Mouse (Mus musculus) small intestine, adult 2 months (tissue): ENCODE measurements around the gene Ugt1a1. TPM values are rescaled to one million over a fixed set of nuclear protein-coding genes. Genes with fewer than 3 reads are reported as not detected.
A peak's percentile ranks its signal among the peaks of the same experiment; 100 is the strongest.

Experiments used
- H3K27ac ChIP-seq: fragments of 200-500 bp; 2 replicates; pipeline ENCODE4 v1.5.1; 2012; ENCODE audit warnings: low read depth, low read length, control low read depth, inconsistent platforms; ENCODE audit not compliant: insufficient read depth
- H3K27me3 ChIP-seq: fragments of 200-500 bp; 2 replicates; pipeline ENCODE4 v1.6.1; 2012; ENCODE audit warnings: mild to moderate bottlenecking, moderate library complexity, low read length, inconsistent platforms; ENCODE audit not compliant: control insufficient read depth, insufficient read depth
- H3K36me3 ChIP-seq: fragments of 200-500 bp; 2 replicates; pipeline ENCODE4 v1.6.1; 2012; ENCODE audit warnings: mild to moderate bottlenecking, low read length, control low read depth, inconsistent platforms; ENCODE audit not compliant: control insufficient read depth, insufficient read depth
- H3K4me1 ChIP-seq: fragments of 200-500 bp; 2 replicates; pipeline ENCODE4 v1.6.1; 2012; ENCODE audit warnings: low read length, inconsistent platforms, mixed read lengths; ENCODE audit not compliant: control insufficient read depth, insufficient read depth, insufficient read length
- H3K4me3 ChIP-seq: fragments of 200-500 bp; 2 replicates; pipeline ENCODE4 v1.5.1; 2012; ENCODE audit warnings: low read depth, mild to moderate bottlenecking, control low read depth, inconsistent platforms, low read length, moderate library complexity
- CTCF ChIP-seq: fragments of 200-500 bp; IDR thresholded peaks from 2 replicates; pipeline ENCODE4 v1.5.1; 2012; ENCODE audit warnings: low read depth, mild to moderate bottlenecking, control low read depth, inconsistent platforms, low read length, moderate library complexity, mixed read lengths; ENCODE audit not compliant: insufficient replicate concordance, insufficient read length; ENCODE audit errors: extremely low read depth
- POLR2A ChIP-seq: fragments of 200-500 bp; IDR thresholded peaks from 2 replicates; pipeline ENCODE4 v1.6.1; 2012; ENCODE audit warnings: low read depth, mild to moderate bottlenecking, control low read depth, inconsistent platforms, low read length, moderate library complexity
- WGBS: fragments of 180-500 bp; shearing (Covaris S2); methylation state at CpG from one replicate; pipeline ENCODE4 v1.1.7; 2018; 5-methylcytosine and 5-hydroxymethylcytosine counted together
- polyA plus RNA-seq: library from polyadenylated mRNA; depleted of rRNA; stranded (reverse); fragments of >200 nt; gene quantifications from 2 replicates; pipeline ENCODE4 v1.2.3, GENCODE M21; 2012

Ugt1a1 gene
- polyA plus RNA-seq, 1 experiment, result 88.2 TPM

GRCm38 (mm10) chr1:88213766-88214461 is 2.2 kb downstream of the Ugt1a1 start:
- Histone ChIP-seq H3K27me3 (no peaks in the 10 kb centered on the region), H3K4me1 (peaks cover 16% of the 10 kb centered on the region; the same call in 1 of the 2 replicates), H3K4me3 (peak overlapping the region; percentile 21; the same call in 1 of the 2 replicates), H3K36me3 (peaks cover 8% of the 10 kb centered on the region), H3K27ac (peak overlapping the region; percentile 65)
- whole genome bisulfite sequencing, result 44% methylated on average over 2 of the region's 2 CpGs
- TF ChIP-seq POLR2A, result no peak
- no peak for TF ChIP-seq CTCF

GRCm38 (mm10) chr1:88214462-88214952 is 2.7 kb downstream of the Ugt1a1 start:
- Histone ChIP-seq H3K36me3 (peaks cover 8% of the 10 kb centered on the region), H3K4me3 (peak overlapping the region; percentile 21; the same call in 1 of the 2 replicates), H3K27ac (peak overlapping the region; percentile 65), H3K27me3 (no peaks in the 10 kb centered on the region), H3K4me1 (peaks cover 15% of the 10 kb centered on the region; the same call in 1 of the 2 replicates)
- no peak for TF ChIP-seq POLR2A
- no peak for TF ChIP-seq CTCF
- WGBS, result 66% methylated on average over 2 of the region's 2 CpGs

DNA sequence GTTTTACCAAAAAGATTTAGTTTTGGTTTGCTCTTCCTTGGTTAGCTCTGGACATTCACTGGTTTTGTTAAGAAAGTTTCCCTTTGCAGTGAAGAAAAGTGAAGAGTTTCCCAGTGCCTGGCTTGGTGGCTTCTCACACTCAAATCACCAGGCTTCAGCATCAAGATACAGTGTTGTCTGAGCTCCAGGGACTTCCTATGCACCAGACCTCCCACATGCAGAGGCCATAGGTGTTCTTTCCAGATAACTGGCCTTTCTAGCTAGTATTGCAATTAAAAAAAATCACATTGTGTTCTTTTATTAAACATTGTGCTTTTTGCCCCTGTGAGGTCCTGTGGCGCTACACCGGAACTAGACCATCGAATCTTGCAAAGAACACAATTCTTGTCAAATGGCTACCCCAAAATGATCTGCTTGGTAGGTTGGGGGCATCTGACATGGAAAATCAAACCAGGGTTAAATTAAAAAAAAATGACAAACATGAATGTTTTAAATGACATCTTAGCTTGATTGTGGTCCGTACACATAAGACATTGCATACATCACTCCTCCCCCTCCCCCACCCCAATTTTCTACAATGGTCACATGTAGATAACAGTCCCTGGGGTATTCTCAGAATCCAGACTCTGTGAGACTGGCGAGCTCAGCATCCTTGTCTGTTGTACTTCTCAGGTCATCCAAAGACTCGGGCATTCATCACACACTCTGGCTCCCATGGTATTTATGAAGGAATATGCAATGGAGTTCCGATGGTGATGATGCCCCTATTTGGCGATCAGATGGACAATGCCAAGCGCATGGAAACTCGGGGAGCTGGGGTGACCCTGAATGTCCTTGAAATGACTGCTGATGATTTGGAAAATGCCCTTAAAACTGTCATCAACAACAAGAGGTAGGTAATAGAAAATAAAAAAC is 4.0 kb downstream of the Ugt1a1 start:
- no peak for TF ChIP-seq CTCF
- no peak for TF ChIP-seq POLR2A
- Histone ChIP-seq H3K27ac (no peak overlapping the region), H3K36me3 (peaks cover 8% of the 10 kb centered on the region), H3K27me3 (no peaks in the 10 kb centered on the region), H3K4me3 (no peak overlapping the region), H3K4me1 (peaks cover 15% of the 10 kb centered on the region; the same call in 1 of the 2 replicates)
- WGBS, result 74% methylated on average over 10 of the region's 10 CpGs

GRCm38 (mm10) chr1:88216551-88216950 is 4.8 kb downstream of the Ugt1a1 start:
- H3K4me1 ChIP-seq, result peaks cover 12% of the 10 kb centered on the region; the same call in 1 of the 2 replicates
- H3K27ac ChIP-seq, result no peak overlapping the region
- peaks cover 8% of the 10 kb centered on the region for H3K36me3 ChIP-seq
- no peaks in the 10 kb centered on the region for H3K27me3 ChIP-seq
- 61% methylated on average over 2 of the region's 2 CpGs for WGBS
- TF ChIP-seq CTCF, result no peak
- TF ChIP-seq POLR2A, result no peak
- H3K4me3 ChIP-seq, result no peak overlapping the region

DNA sequence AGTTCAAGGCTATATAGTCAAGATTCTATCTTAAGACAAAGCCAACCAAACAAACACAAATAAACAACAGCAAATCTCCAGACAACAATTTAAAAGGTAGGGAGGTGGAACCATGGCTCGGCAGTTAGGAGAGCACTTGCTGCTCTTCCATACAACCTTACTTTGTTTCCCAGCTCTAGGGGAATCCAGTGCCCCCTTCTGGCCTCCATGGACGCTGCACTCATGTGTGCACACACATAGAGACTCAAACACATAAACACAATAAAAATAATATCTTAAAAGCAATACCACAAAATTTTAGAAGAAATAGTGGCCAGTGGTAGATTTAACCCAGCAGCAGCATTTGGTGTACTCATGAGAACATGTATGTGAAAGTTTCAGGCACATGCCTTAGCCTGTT is 5.4 kb downstream of the Ugt1a1 start:
- Histone ChIP-seq H3K27ac (no peak overlapping the region), H3K27me3 (no peaks in the 10 kb centered on the region), H3K4me3 (no peak overlapping the region), H3K4me1 (peaks cover 9% of the 10 kb centered on the region; the same call in 1 of the 2 replicates), H3K36me3 (peaks cover 8% of the 10 kb centered on the region)
- 65% methylated on average over 2 of the region's 2 CpGs for WGBS
- TF ChIP-seq POLR2A (no peak), CTCF (no peak)

DNA sequence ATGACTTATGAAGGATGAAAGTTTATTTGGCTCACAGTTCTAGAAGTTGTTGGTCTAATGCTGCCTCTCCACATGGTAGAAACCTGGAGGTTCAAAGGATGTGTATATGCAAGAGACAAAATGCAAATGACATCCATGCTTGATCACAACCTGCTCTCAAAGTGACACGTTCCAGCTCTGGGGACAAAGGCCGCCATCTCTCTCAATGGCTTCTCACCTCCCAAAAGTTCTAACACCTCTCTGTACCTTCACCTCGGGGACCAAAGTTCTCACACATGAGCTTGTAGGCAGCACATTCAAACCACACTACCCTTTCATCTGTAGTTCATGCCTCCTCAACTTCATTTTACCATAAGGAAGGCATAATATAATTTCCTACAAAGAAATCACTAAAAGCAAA is 5.8 kb downstream of the Ugt1a1 start:
- no peak for TF ChIP-seq CTCF
- TF ChIP-seq POLR2A, result no peak
- Histone ChIP-seq H3K4me3 (no peak overlapping the region), H3K27me3 (no peaks in the 10 kb centered on the region), H3K36me3 (peaks cover 8% of the 10 kb centered on the region), H3K4me1 (peaks cover 7% of the 10 kb centered on the region; the same call in 1 of the 2 replicates), H3K27ac (no peak overlapping the region)
- WGBS, result 42% methylated on average over 3 of the region's 3 CpGs
